Mouse (Mus musculus) brain, embryonic 14.5 days (tissue): ENCODE measurements around the gene Gm49630.
"Not testable (repeated sequence)": the region's sequence is repeated elsewhere in the genome, so short reads cannot be mapped to it uniquely, and the experiment has no call there.

Source experiments
- CTCF ChIP-seq: fragments of 200-500 bp; IDR thresholded peaks from 2 replicates; pipeline ENCODE4 v1.5.1; 2012; ENCODE audit warnings: inconsistent platforms, mild to moderate bottlenecking, moderate library complexity, borderline replicate concordance; ENCODE audit not compliant: insufficient read depth, insufficient read length; ENCODE audit errors: extremely low read depth
- POLR2A ChIP-seq: fragments of 200-500 bp; IDR thresholded peaks from 2 replicates; pipeline ENCODE4 v1.6.1; 2012; ENCODE audit warnings: mild to moderate bottlenecking, inconsistent platforms, borderline replicate concordance; ENCODE audit not compliant: poor library complexity, insufficient read depth, insufficient read length, severe bottlenecking; ENCODE audit errors: extremely low read depth

- not testable (repeated sequence) for TF ChIP-seq CTCF, POLR2A
These were observed 26.5 kb upstream of the Gm49630 start for GRCm38 (mm10) chr17:7398198-7398847.
